ENCODE assay signal across 29 mouse cellular contexts in genomic region chr12:71788791-71789190, GRCm38 (mm10). TPM values are rescaled to one million over a fixed set of nuclear protein-coding genes. Genes with fewer than 3 reads are reported as not detected.
DNase-seq lines count a peak whose midpoint lies in the region; ATAC-seq lines count a peak whose summit lies in the region.
"Had no signal": no experiment of that assay in that cellular context is flagged by ENCODE, and none has a peak within 500 bp of the region (broad histone marks: within the 10 kb centered on the region; RNA-seq: fewer than 3 reads in every experiment).

No protein-coding gene starts in this region.

- H3K4me1 ChIP-seq in midbrain, embryonic 10.5 days = peaks cover 11% of the 10 kb centered on the region
- peaks cover 5% of the 10 kb centered on the region; the same call in 1 of the 2 replicates for H3K4me1 ChIP-seq in midbrain, embryonic 15.5 days
- H3K4me1 ChIP-seq: heart, embryonic 15.5 days; limb, embryonic 13.5 days had no signal

- DNase-seq in adrenal gland, adult (ENCODE audit: inconsistent age in 2 of 2, low spot score in 1 of 2) = peak; percentile 11 to 19
- no peak for DNase-seq in adrenal gland, postnatal 36 days
- peak; percentile 61 for DNase-seq in lung, postnatal 10 days
- no peak for DNase-seq in lung, postnatal 14 days
- DNase-seq in heart, postnatal 14 days = peak; percentile 16 to 60
- no peak for DNase-seq in midbrain, embryonic 10.5 days (ENCODE audit: low spot score)
- no peak for DNase-seq in thymus, postnatal 4 days
- DNase-seq: adrenal gland, postnatal 10 days; cerebellum, adult 11 months; cerebellum, adult 9-10 months; cerebellum, postnatal 36 days; gastrocnemius, postnatal 25 days; kidney, adult 9 months; midbrain, embryonic 14.5 days; right cerebral cortex, postnatal 25 days; spleen, adult 18-20 months; thymus, adult 18-20 months had no signal

- intact Hi-C loops in heart, postnatal 14 days (cut with DNase I) = no loop called here

- 87% methylated on average over 4 of the region's 4 CpGs for WGBS in midbrain, embryonic 10.5 days
- WGBS in midbrain, embryonic 15.5 days = 90% methylated on average over 4 of the region's 4 CpGs

- no peak overlapping the region for H3K4me2 ChIP-seq in midbrain, embryonic 15.5 days
- H3K4me2 ChIP-seq: forebrain, embryonic 15.5 days; heart, embryonic 15.5 days; hindbrain, embryonic 12.5 days; limb, embryonic 13.5 days; liver, embryonic 11.5 days had no signal

- no peaks in the 10 kb centered on the region for H3K36me3 ChIP-seq in midbrain, embryonic 10.5 days
- H3K36me3 ChIP-seq in midbrain, embryonic 15.5 days (replicated peaks) = no peaks in the 10 kb centered on the region
- H3K36me3 ChIP-seq: forebrain, embryonic 15.5 days; heart, embryonic 15.5 days; hindbrain, embryonic 12.5 days; limb, embryonic 13.5 days had no signal

- no peaks in the 10 kb centered on the region for H3K27me3 ChIP-seq in midbrain, embryonic 10.5 days (ENCODE audit: low read depth, poor library complexity, severe bottlenecking)
- H3K27me3 ChIP-seq in midbrain, embryonic 15.5 days (replicated peaks) = no peaks in the 10 kb centered on the region
- H3K27me3 ChIP-seq: CH12.LX; forebrain, embryonic 15.5 days; heart, embryonic 15.5 days; hindbrain, embryonic 12.5 days; limb, embryonic 13.5 days had no signal

- no peak for ATAC-seq in midbrain, embryonic 15.5 days (replicated peaks)
- ATAC-seq: forebrain, embryonic 15.5 days; intestine, embryonic 16.5 days had no signal

- H3K9me3 ChIP-seq in midbrain, embryonic 10.5 days (replicated peaks) = no peaks in the 10 kb centered on the region
- no peaks in the 10 kb centered on the region for H3K9me3 ChIP-seq in midbrain, embryonic 15.5 days
- H3K9me3 ChIP-seq: forebrain, embryonic 15.5 days; heart, embryonic 15.5 days; hindbrain, embryonic 12.5 days; limb, embryonic 13.5 days had no signal

- no peak overlapping the region for H3K9ac ChIP-seq in midbrain, embryonic 15.5 days
- H3K9ac ChIP-seq: forebrain, embryonic 15.5 days; heart, embryonic 15.5 days; hindbrain, embryonic 12.5 days; limb, embryonic 13.5 days had no signal

- no peak overlapping the region for H3K27ac ChIP-seq in midbrain, embryonic 10.5 days (replicated peaks)
- H3K27ac ChIP-seq in midbrain, embryonic 15.5 days = no peak overlapping the region
- H3K27ac ChIP-seq: forebrain, embryonic 15.5 days; heart, embryonic 15.5 days; hindbrain, embryonic 12.5 days; layer of hippocampus, adult 2 months; left cerebral cortex, adult 2 months; limb, embryonic 13.5 days; macrophage; stomach, postnatal 0 days had no signal

- no peak overlapping the region for H3K4me3 ChIP-seq in midbrain, embryonic 10.5 days
- no peak overlapping the region for H3K4me3 ChIP-seq in midbrain, embryonic 15.5 days
- H3K4me3 ChIP-seq: forebrain, embryonic 15.5 days; heart, embryonic 15.5 days; hindbrain, embryonic 12.5 days; layer of hippocampus, adult 2 months; left cerebral cortex, adult 2 months; limb, embryonic 13.5 days had no signal

RNA-seq across cellular contexts. Expression of gene Daam1, which starts 42.1 kb away (rescaled TPM):
- total RNA-seq in adrenal gland, postnatal 36 days (2021) = 10 to 100 TPM; 20.0 to 21.6 TPM
- 10 to 100 TPM; 67.5 to 70.7 TPM for total RNA-seq in heart, postnatal 14 days (2021)
- 9.3 and 10.1 TPM in 2 replicates for polyA plus RNA-seq in midbrain, embryonic 10.5 days (2016; fragmentation: Nextera tagmentation; extraction: Ambion mirVana)
- 28.1 and 31.4 TPM in 2 replicates for polyA plus RNA-seq in midbrain, embryonic 15.5 days (2015; fragmentation: Nextera tagmentation; extraction: Ambion mirVana)

Comparison
In these comparisons a context has a peak if more than half of its experiments do, and no peak if none do; other contexts are left out.
1. DNase-seq: peak in adrenal gland, adult (2 of 2), lung, postnatal 10 days (single experiment) and heart, postnatal 14 days (2 of 2); none in adrenal gland, postnatal 36 days (0 of 2), lung, postnatal 14 days (single experiment), midbrain, embryonic 10.5 days (single experiment) and thymus, postnatal 4 days (single experiment).